Mouse (Mus musculus) ES-E14 (cell line): ENCODE measurements around the gene Ino80e.

Experiments used
- CHD2 ChIP-seq: IDR thresholded peaks from 2 replicates; pipeline ENCODE4 v1.6.1; 2014; ENCODE audit warnings: mild to moderate bottlenecking, low read depth, low read length, inconsistent platforms
- MAFK ChIP-seq: IDR thresholded peaks from 2 replicates; pipeline ENCODE4 v1.6.1; 2014; ENCODE audit warnings: mild to moderate bottlenecking, low read depth, low read length, inconsistent platforms; ENCODE audit not compliant: insufficient read depth
- ZC3H11A ChIP-seq: IDR thresholded peaks from 2 replicates; pipeline ENCODE4 v1.6.1; 2012; ENCODE audit warnings: low read depth, mild to moderate bottlenecking, inconsistent platforms, low read length, borderline replicate concordance

DNA sequence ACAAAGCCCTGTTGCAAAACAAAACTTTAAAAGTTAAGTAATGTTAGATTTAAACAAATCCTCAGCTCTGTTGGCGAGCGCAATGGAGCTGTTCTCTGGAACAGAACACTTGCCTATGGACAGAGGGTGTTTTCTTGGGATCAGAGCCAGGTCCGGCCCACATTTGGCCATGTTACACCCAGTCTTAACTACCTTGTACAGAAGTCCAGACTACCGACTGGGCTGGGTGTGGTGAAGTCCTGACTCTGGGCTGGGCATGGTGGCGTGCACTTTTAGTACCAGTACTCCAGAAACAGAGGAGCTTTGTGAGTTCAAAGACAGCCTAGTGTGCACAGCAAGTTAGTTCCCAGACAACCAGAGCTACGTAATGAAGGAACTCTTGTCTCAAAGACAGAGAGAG lies 55.2 kb downstream of the Ino80e start:
- TF ChIP-seq MAFK (no peak), ZC3H11A (no peak), CHD2 (no peak)
